Mouse (Mus musculus) frontal cortex, postnatal 10 days (tissue): ENCODE measurements around the gene Tmem235.
"Not testable (repeated sequence)": the region's sequence is repeated elsewhere in the genome, so short reads cannot be mapped to it uniquely, and the experiment has no call there.

Experiments used
- DNase-seq, 2 experiments: peaks; one replicate each; pipeline ENCODE4 v3.0.0; 2022; ENCODE audit warnings: low spot score in 2 of 2, mixed read lengths in 1 of 2

Gene Tmem235

DNA sequence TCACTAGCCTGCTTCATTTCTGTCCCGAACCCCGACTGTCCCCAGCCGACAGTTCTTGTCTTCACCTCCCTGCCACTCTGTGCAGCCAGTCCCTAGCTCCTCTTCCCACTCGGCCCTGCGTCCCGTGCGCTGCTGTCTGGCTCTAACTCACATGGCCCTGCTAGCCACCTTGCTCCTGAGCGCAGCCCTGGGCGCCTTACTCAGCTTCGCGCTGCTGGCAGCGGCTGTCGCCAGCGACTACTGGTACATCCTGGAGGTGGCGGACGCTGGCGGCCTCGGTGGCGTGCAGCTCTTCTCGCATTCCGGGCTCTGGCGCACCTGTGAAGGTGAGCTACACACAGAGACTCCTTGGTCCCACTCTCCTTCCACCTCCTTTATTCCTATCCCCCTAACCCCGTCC is at the start of gene Tmem235:
Gene Tmem235, plus strand, starts transcription at position 152 of the 400 bp plus-strand sequence.
- DNase-seq: no peak

DNA sequence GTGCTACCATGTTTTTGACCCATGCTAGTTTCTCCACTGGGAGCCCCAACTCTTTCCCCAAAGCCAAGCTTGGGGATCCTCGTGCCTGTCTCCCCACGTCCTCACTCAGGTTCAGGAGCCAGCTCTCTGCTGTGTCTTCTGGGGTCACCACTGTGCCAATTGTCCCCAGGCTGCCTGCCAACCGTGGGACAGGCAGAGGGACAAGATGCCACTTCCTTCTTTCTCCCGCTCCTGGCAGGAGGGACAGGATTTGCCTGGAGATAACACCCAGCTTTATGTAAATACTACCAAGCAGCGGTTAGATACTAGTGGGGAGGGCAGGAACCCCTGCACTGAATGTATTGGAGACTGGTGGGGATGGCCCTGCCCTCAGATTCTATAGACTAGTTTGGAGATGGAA is 46.7 kb upstream of the Tmem235 start:
- no peak for DNase-seq

DNA sequence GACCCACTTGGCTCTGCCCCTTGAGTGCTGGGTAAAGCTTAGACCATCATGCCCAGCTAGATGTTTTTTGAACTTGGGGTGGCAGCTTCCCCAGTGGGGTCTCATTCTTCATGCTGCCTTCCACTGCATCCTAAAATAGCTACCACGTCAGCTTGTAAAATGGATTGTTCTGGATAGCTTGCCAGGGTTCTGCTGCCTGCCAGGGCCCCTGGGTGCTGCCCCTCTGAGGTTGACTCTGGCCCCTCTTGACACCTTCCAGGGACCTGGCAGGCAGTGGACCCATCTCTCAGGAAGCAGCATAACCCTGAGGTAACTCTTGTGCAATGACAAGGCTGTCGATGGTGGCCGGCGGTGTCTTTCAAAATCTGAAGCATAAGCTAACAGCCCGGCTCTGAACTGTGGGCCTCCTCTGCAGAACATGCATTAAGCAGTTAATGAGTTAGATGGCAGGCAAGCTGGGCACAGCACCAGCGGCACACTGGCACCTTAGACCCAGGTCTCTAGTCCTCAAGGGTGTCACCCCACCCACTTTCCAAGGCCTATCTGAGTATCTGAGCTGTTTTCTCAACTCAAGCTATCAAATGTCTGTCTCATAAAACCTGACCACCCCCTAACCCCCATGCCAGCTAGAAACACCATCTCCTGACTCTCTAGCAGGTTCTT is 45.7 kb upstream of the Tmem235 start:
- DNase-seq: no peak

DNA sequence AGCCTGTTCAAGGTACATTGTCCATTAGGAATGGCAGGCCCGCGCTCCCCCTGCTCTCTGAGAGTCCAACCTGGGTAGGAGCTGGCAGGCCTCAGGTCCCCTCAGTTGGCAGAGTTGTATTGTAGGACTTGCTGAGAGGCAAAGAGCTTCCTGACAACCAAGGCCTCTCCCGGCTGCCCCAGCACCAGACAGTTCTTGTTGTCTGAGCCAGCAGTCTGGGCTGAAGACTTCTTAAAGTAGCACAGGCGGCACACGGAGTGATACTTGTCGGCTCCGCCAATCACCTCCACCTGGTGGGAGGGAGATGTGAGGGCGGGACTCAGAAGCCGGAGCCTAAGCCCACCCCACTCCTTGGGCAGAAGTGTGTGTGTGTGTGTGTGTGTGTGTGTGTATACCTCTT is 44.7 kb upstream of the Tmem235 start:
- not testable (repeated sequence) for DNase-seq

GRCm38 (mm10) chr11:117816389-117816996 is 44.1 kb upstream of the Tmem235 start:
- no peak for DNase-seq

GRCm38 (mm10) chr11:117819095-117819494 is 41.5 kb upstream of the Tmem235 start:
- no peak for DNase-seq

DNA sequence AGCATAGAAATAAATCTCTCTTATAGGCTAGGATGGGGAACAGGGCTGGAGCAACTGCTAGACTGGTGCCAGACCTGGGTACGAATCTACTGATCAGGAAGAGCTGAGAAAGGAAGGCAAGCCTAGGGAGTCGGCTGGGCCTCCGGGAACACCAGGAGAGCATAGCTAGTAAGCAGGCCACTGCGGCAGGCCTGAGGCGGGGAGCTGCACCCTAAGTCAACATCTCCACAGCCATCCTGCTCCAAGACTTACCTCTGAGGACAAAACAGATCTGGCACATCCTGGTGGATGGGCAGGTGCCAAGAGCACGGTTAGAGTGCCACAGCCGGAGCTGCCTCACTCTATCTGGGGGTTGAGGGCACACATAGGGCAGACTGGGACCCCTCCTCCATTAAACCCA is 40.4 kb upstream of the Tmem235 start:
- DNase-seq: no peak

DNA sequence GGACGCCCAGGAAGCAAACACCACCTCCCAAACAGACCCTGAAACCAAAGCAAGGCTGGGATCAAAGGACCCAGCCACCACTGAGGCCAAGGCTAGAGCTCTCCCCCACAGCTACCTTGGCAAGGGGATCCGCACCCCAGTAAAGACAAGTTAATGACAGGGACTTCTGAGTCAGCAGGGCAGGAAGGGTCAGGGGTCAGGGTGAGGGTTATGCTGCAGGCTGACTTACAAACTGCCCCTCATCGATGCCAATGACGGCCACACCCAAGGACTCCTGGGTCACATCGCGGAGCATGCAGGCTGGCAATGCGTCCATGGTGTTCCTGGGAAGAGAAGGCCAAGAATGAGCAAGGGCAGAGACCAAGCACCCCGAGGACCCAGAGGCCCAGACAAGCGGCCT is 38.7 kb upstream of the Tmem235 start:
- no peak for DNase-seq

DNA sequence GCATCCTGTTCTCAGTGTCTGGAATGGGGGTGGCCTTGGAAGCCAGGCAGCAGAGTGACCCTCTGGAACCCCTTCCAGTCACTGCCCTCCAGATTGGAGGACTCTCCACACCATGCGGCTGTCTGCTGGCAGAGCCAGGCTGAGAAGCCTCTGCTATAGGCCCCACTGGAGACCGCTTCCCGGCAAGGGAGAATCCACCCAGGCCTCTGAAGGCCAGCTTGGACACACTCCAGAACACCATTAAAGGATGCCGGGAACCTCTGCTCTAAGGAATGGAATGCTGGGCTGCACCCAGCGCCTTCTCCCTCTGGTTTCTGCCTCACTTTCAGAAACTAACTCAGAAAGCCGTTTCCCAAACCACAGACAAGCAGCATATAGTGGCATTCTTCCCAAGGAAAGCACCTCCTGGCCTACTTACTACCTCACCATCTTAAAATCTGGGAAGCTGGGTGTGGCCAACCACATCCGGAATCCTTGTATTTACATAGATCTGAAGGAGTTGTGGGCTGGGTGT is 37.8 kb upstream of the Tmem235 start:
- no peak for DNase-seq

DNA sequence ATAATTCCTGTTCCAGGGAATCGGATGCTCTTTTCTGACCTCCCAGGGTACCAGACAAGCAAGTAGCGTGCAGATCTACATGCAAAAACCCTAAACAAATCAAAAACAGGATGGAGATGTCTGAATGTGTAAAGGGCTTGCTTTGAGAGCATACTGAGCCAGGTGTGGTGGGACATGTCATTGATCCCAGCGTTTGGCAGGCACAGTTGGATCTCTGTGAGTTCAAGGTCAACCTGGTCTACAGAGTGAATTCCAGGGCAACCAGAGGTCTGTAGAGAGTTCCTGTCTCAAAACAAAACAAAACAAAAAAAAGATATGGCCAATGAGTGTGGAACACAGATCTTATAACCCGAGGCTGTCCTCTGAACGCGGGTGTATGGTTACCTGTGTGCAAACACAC is 37.1 kb upstream of the Tmem235 start:
- no peak for DNase-seq

DNA sequence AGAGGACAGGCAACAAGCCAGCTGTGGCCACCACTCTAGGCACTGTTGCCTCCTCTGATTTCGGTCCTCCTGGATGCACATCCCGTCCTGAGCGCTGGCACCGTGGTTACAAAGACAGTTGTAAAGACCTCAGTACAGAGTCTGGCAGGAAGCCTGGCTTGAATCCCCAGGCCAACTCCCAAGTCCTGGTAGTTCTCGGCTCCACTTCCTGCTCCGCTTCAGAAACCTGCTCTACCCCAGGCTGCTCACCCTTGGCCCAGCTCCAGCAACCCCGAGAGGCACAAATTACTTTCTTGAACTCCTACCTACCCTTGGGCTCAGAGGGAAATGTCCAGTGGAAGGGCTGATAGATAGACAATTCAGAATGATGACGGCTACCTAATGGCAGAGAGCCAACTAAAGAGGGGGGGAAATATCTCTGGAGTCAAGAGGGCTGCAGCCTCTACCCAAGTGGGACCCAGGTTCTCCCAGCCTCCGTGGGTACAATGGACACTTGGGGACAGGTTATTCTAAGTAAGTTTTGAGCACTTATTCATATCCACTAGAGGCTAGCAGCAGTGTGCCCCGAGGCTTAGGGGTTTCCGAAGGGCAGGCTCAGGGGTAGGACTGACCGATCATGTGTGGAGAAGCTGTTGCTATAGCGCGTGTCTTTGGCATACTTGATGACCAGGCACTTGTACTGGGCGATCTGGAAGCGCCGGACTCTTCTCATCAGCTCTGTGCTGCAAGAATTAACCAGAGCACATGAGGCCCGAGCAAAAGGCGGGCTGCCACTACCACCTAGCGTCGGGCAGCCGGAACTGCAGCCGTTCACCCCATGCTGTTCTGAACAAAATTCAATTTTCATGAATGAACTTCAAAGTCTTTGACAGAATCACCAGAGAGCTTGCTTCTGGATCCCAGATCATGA is 36.2 kb upstream of the Tmem235 start:
- peak; percentile 57 to 78 for DNase-seq

- DNase-seq: peak in 1 of 2 experiments; percentile 61
Observed at GRCm38 (mm10) chr11:117825333-117826101, 35.0 kb upstream of the Tmem235 start, which contains the start of the genes Afmid and Tk1. Gene Afmid (plus strand): TSS chr11:117825924. Gene Tk1 (minus strand): TSS chr11:117826092.

DNA sequence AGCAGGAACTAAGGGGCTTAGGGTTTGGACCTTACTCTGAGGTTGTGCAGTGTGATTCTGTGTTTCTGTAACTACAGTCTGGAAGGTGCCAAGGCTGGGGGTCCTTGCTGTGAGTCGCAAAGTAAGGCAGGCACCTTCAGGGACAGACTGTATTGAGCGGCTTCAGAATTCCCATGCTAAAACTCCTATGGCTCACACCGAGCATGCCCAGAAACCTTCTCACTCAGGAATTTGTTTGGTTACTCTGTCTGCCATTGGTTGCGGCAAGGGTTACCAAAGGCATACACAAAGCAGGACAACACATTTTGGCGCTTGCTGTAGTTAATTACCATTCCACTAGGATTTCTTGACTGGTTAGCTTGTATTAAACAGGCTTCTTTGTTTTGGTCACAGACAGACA is 34.4 kb upstream of the Tmem235 start:
- no peak for DNase-seq

DNA sequence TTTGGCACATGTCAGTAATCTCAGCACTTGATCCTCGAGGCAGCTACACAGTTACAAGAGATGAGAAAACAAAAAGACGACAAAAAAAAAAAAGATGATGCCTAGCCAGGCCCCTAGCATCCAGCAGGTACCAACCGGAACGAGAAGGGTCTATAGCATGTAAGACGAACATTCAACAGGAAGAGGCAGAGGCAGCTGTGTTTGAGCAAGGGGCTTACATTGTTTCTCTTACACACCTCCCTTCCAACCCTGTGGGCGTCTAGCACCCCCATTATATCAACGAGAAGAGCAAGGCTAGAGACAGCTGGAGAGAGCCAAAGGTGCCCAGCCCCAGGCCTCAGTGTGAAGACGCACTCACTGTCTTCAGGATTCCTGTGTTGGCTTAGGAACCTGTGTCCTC is 33.6 kb upstream of the Tmem235 start:
- DNase-seq: no peak

- no peak for DNase-seq
Observed at GRCm38 (mm10) chr11:117827386-117827785, 33.2 kb upstream of the Tmem235 start.

GRCm38 (mm10) chr11:117828149-117828887 is 32.2 kb upstream of the Tmem235 start:
- DNase-seq: no peak

- DNase-seq: no peak
Observed at GRCm38 (mm10) chr11:117828888-117829604, 31.5 kb upstream of the Tmem235 start.

GRCm38 (mm10) chr11:117829671-117830215 is 30.8 kb upstream of the Tmem235 start:
- DNase-seq: no peak

DNA sequence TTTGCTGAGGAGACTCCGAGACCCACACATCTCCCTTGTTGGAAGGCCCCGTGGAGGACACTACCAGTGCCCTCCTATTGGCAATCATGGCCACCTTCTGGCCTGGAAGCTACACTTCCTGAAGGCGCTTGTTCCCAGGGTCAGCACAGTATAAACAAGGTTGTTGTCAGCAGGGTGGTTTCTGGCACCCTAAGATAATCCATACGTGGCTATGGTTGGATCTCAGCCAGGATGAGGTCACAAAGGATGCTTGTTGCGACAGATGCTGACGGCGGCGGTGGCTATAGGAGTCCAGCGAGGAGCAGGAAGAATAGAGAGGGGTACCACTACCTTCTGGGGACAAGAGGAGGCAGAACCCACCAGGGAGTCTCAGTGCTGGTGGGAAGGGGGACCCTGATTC is 30.2 kb upstream of the Tmem235 start:
- no peak for DNase-seq
